Mouse (Mus musculus) heart, adult 18-20 months (tissue): Measurements from ENCODE around the gene Nfkbib. TPM values are rescaled to one million over a fixed set of nuclear protein-coding genes. Genes with fewer than 3 reads are reported as not detected.

Experiments
- DNase-seq, 2 experiments: peaks; one replicate each; pipeline ENCODE4 v3.0.0; 2021 to 2022; ENCODE audit warnings: mixed read lengths in 1 of 2
- long read RNA-seq, 2 experiments: library from polyadenylated mRNA; stranded (forward); transcript quantifications; one replicate each; pipeline ENCODE4 v2.0.0; 2021
- total RNA-seq, 2 experiments: library from RNA; stranded (reverse); gene quantifications; 2 replicates each; pipeline ENCODE4 v1.2.3; 2021

The Nfkbib gene
- 10 to 100 TPM; 25.8 to 26.8 TPM for total RNA-seq
- long read RNA-seq, experiment 1, transcript Nfkbib-202 (6 exons, 1,243 nt): major isoform, 36 of 55 reads
- long read RNA-seq, experiment 1, partial matches to known transcripts: 19 of 55 reads
- long read RNA-seq, experiment 1, other reads (novel, unspliced or antisense): 0 of 55 reads
- long read RNA-seq, experiment 2, transcript Nfkbib-202 (6 exons, 1,243 nt): major isoform, 14 of 38 reads
- long read RNA-seq, experiment 2, partial matches to known transcripts: 23 of 38 reads
- long read RNA-seq, experiment 2, other reads (novel, unspliced or antisense): 1 of 38 reads

- DNase-seq: no peak
Observed at GRCm38 (mm10) chr7:28767462-28767965, at the start of gene Nfkbib. Gene Nfkbib, minus strand, starts transcription at chr7:28767512.

- DNase-seq: no peak
Observed at GRCm38 (mm10) chr7:28816920-28817319, 49.6 kb upstream of the Nfkbib start.

- peak; percentile 44 to 50 for DNase-seq
Observed at GRCm38 (mm10) chr7:28816201-28816600, 48.9 kb upstream of the Nfkbib start.

GRCm38 (mm10) chr7:28815230-28815629 is 47.9 kb upstream of the Nfkbib start:
- DNase-seq: no peak

- no peak for DNase-seq
Observed at GRCm38 (mm10) chr7:28814306-28815034, 47.2 kb upstream of the Nfkbib start.

GRCm38 (mm10) chr7:28812949-28813348 is 45.6 kb upstream of the Nfkbib start:
- peak in 1 of 2 experiments; percentile 40 for DNase-seq

GRCm38 (mm10) chr7:28812436-28812835 is 45.1 kb upstream of the Nfkbib start:
- peak; percentile 49 to 56 for DNase-seq

GRCm38 (mm10) chr7:28811640-28812275 is 44.4 kb upstream of the Nfkbib start:
- peak in 1 of 2 experiments; percentile 46 for DNase-seq

- DNase-seq: peak; percentile 93 to 96
Observed at GRCm38 (mm10) chr7:28811228-28811627, 43.9 kb upstream of the Nfkbib start.

GRCm38 (mm10) chr7:28810107-28811066 is 43.1 kb upstream of the Nfkbib start:
- peak; percentile 98 to 100 for DNase-seq

GRCm38 (mm10) chr7:28809401-28810089 is 42.2 kb upstream of the Nfkbib start:
- peak; percentile 60 to 78 for DNase-seq

GRCm38 (mm10) chr7:28808957-28809393 is 41.7 kb upstream of the Nfkbib start:
- DNase-seq: peak; percentile 97 to 98

- DNase-seq: peak; percentile 86 to 88
Observed at GRCm38 (mm10) chr7:28808221-28808941, 41.1 kb upstream of the Nfkbib start, which contains the start of gene Hnrnpl. Gene Hnrnpl, plus strand, starts transcription at chr7:28808541.

GRCm38 (mm10) chr7:28807641-28808220 is 40.4 kb upstream of the Nfkbib start:
- DNase-seq: peak; percentile 65 to 76

GRCm38 (mm10) chr7:28806869-28807268 is 39.6 kb upstream of the Nfkbib start:
- DNase-seq: no peak

GRCm38 (mm10) chr7:28803756-28804155 is 36.4 kb upstream of the Nfkbib start:
- DNase-seq: no peak

GRCm38 (mm10) chr7:28802846-28803588 is 35.7 kb upstream of the Nfkbib start:
- peak; percentile 50 to 77 for DNase-seq

GRCm38 (mm10) chr7:28801901-28802670 is 34.8 kb upstream of the Nfkbib start:
- peak; percentile 65 to 72 for DNase-seq
